Mouse (Mus musculus) forebrain, embryonic 14.5 days (tissue): Measurements from ENCODE around the gene Cdk4. TPM values are rescaled to one million over a fixed set of nuclear protein-coding genes. Genes with fewer than 3 reads are reported as not detected.
"Not testable (repeated sequence)": the region's sequence is repeated elsewhere in the genome, so short reads cannot be mapped to it uniquely, and the experiment has no call there.

ENCODE experiments used
- ATAC-seq: fragments of 200-750 bp; cut with Nextera tagmentation; 2 replicates; pipeline ENCODE4 v1.8.0; 2017; ENCODE audit warnings: mild to moderate bottlenecking, moderate library complexity
- DNase-seq: peaks from one replicate; pipeline ENCODE4 v3.0.0-alpha.2; 2015; ENCODE audit warnings: low spot score
- H3K27ac ChIP-seq: fragments of 300-500 bp; sonication (generic); 2 replicates; pipeline ENCODE4 v1.5.1; 2014; ENCODE audit warnings: low read depth, mild to moderate bottlenecking, control low read depth, low read length, moderate library complexity
- H3K27me3 ChIP-seq: fragments of 300-500 bp; sonication (generic); replicated peaks from 2 replicates; pipeline ENCODE4 v1.6.1; 2014; ENCODE audit warnings: low read length, control low read depth, mixed read lengths; ENCODE audit not compliant: control insufficient read depth, insufficient read depth
- H3K36me3 ChIP-seq: fragments of 300-500 bp; sonication (generic); 2 replicates; pipeline ENCODE4 v1.6.1; 2014; ENCODE audit warnings: low read length, control low read depth; ENCODE audit not compliant: control insufficient read depth, insufficient read depth
- H3K4me1 ChIP-seq: fragments of 300-500 bp; sonication (generic); 2 replicates; pipeline ENCODE4 v1.6.1; 2014; ENCODE audit warnings: antibody characterized with exemption, low read length, control low read depth; ENCODE audit not compliant: control insufficient read depth, insufficient read depth
- H3K4me2 ChIP-seq: fragments of 300-500 bp; sonication (generic); 2 replicates; pipeline ENCODE4 v1.6.1; 2014; ENCODE audit warnings: mild to moderate bottlenecking, control low read depth, low read length
- H3K4me3 ChIP-seq: fragments of 300-500 bp; sonication (generic); 2 replicates; pipeline ENCODE4 v1.5.1; 2014; ENCODE audit warnings: low read depth, low read length, control low read depth
- H3K9ac ChIP-seq: fragments of 300-500 bp; sonication (generic); 2 replicates; pipeline ENCODE4 v1.6.1; 2014; ENCODE audit warnings: mild to moderate bottlenecking, low read length, control low read depth, moderate library complexity
- H3K9me3 ChIP-seq: fragments of 300-500 bp; sonication (generic); replicated peaks from 2 replicates; pipeline ENCODE4 v1.6.1; 2016; ENCODE audit warnings: low read length, control low read depth, mixed read lengths; ENCODE audit not compliant: control insufficient read depth
- WGBS: fragments of 180-500 bp; shearing (Covaris S2); extraction: QIAGEN DNeasy Blood & Tissue Kit; methylation state at CpG from one replicate; pipeline ENCODE4 v1.1.7; 2014; 5-methylcytosine and 5-hydroxymethylcytosine counted together
- polyA plus RNA-seq: library from polyadenylated mRNA; unstranded; fragments of >200 nt; fragmentation: Nextera tagmentation; extraction: Ambion mirVana; gene quantifications from 2 replicates; pipeline ENCODE4 v1.2.1, GENCODE M21; 2014

Cdk4 gene
- polyA plus RNA-seq, 1 experiment from 2014 or later, result 2,468 TPM

GRCm38 (mm10) chr10:127059968-127060916 is 3.1 kb upstream of the Cdk4 start, which contains the start of gene March9:
TSS of gene March9 (minus strand) at chr10:127060184.
- peaks cover 26% of the 10 kb centered on the region for H3K4me1 ChIP-seq
- under 1% methylated on average over 42 of the region's 72 CpGs for WGBS
- DNase-seq (peak; percentile 93), ATAC-seq (peak; percentile 53)
- H3K36me3 ChIP-seq, result peaks cover 33% of the 10 kb centered on the region
- peak within 1 kb of the TSS; percentile 87 for H3K4me2 ChIP-seq
- no peaks in the 10 kb centered on the region for H3K27me3 ChIP-seq
- H3K9me3 ChIP-seq, result no peaks in the 10 kb centered on the region
- peak within 1 kb of the TSS; percentile 89 for H3K4me3 ChIP-seq
- H3K9ac ChIP-seq, result peak within 1 kb of the TSS; percentile 97
- H3K27ac ChIP-seq, result peak within 1 kb of the TSS; percentile 95

- H3K4me2 ChIP-seq, result peak overlapping the region; percentile 87
- ATAC-seq (no peak), DNase-seq (peak; percentile 49)
- peak overlapping the region; percentile 89 for H3K4me3 ChIP-seq
- H3K9ac ChIP-seq, result peak overlapping the region; percentile 97
- 10% methylated on average over 5 of the region's 5 CpGs for WGBS
- H3K27me3 ChIP-seq, result no peaks in the 10 kb centered on the region
- H3K4me1 ChIP-seq, result peaks cover 26% of the 10 kb centered on the region
- peaks cover 33% of the 10 kb centered on the region for H3K36me3 ChIP-seq
- peak overlapping the region; percentile 95 for H3K27ac ChIP-seq
- no peaks in the 10 kb centered on the region for H3K9me3 ChIP-seq
These were observed 2.2 kb upstream of the Cdk4 start for GRCm38 (mm10) chr10:127061085-127061484.

GRCm38 (mm10) chr10:127061513-127061912 is 1.8 kb upstream of the Cdk4 start:
- Histone ChIP-seq H3K4me2 (peak overlapping the region; percentile 87), H3K27ac (peak overlapping the region; percentile 95), H3K4me1 (peaks cover 26% of the 10 kb centered on the region), H3K4me3 (0 out of 2 replicates have a peak overlapping the region, but pooled peaks have one; percentile 89), H3K36me3 (peaks cover 33% of the 10 kb centered on the region), H3K9ac (peak overlapping the region; percentile 97; the same call in 1 of the 2 replicates), H3K27me3 (no peaks in the 10 kb centered on the region), H3K9me3 (no peaks in the 10 kb centered on the region)
- DNase-seq (no peak), ATAC-seq (no peak)
- WGBS, result 71% methylated on average over 2 of the region's 2 CpGs

GRCm38 (mm10) chr10:127062101-127062500 is 1.2 kb upstream of the Cdk4 start:
- DNase-seq, H3K4me2 ChIP-seq, H3K9ac ChIP-seq, H3K9me3 ChIP-seq, ATAC-seq, H3K27me3 ChIP-seq, H3K4me3 ChIP-seq, H3K27ac ChIP-seq: not testable (repeated sequence)
- H3K4me1 ChIP-seq, result peaks cover 26% of the 10 kb centered on the region
- 85% methylated on average over 4 of the region's 4 CpGs for WGBS
- H3K36me3 ChIP-seq, result peaks cover 33% of the 10 kb centered on the region

- ATAC-seq (no peak), DNase-seq (no peak)
- 78% methylated on average over 5 of the region's 5 CpGs for WGBS
- H3K9ac ChIP-seq, result no peak overlapping the region
- no peak overlapping the region for H3K4me3 ChIP-seq
- peak overlapping the region; percentile 51 for H3K4me2 ChIP-seq
- no peaks in the 10 kb centered on the region for H3K27me3 ChIP-seq
- H3K9me3 ChIP-seq, result no peaks in the 10 kb centered on the region
- H3K36me3 ChIP-seq, result peaks cover 33% of the 10 kb centered on the region
- H3K27ac ChIP-seq, result peak overlapping the region; percentile 79; the same call in 1 of the 2 replicates
- peaks cover 26% of the 10 kb centered on the region for H3K4me1 ChIP-seq
These were observed 831 bp upstream of the Cdk4 start for GRCm38 (mm10) chr10:127062503-127062902.

GRCm38 (mm10) chr10:127063913-127064870 is 858 bp downstream of the Cdk4 start:
- Histone ChIP-seq H3K4me3 (peak overlapping the region; percentile 67), H3K9ac (peak overlapping the region; percentile 93), H3K27me3 (no peaks in the 10 kb centered on the region), H3K27ac (peak overlapping the region; percentile 85), H3K4me1 (peaks cover 29% of the 10 kb centered on the region), H3K4me2 (peak overlapping the region; percentile 94), H3K9me3 (no peaks in the 10 kb centered on the region), H3K36me3 (peaks cover 44% of the 10 kb centered on the region)
- peak; percentile 5 for ATAC-seq
- peak; percentile 45 for DNase-seq
- WGBS, result 13% methylated on average over 37 of the region's 37 CpGs

- WGBS, result 91% methylated on average over 9 of the region's 9 CpGs
- Histone ChIP-seq H3K4me1 (peaks cover 28% of the 10 kb centered on the region), H3K4me2 (no peak overlapping the region), H3K4me3 (no peak overlapping the region), H3K9me3 (no peaks in the 10 kb centered on the region), H3K27me3 (no peaks in the 10 kb centered on the region), H3K36me3 (peaks cover 44% of the 10 kb centered on the region), H3K9ac (no peak overlapping the region), H3K27ac (no peak overlapping the region)
- ATAC-seq (no peak), DNase-seq (no peak)
These were observed 2.6 kb downstream of the Cdk4 start for GRCm38 (mm10) chr10:127065981-127066380.

- ATAC-seq, result no peak
- H3K27me3 ChIP-seq, result no peaks in the 10 kb centered on the region
- H3K4me1 ChIP-seq, result peaks cover 28% of the 10 kb centered on the region
- H3K4me3 ChIP-seq, result no peak overlapping the region
- no peak overlapping the region for H3K9ac ChIP-seq
- no peak overlapping the region for H3K4me2 ChIP-seq
- H3K9me3 ChIP-seq, result no peaks in the 10 kb centered on the region
- DNase-seq, result no peak
- no peak overlapping the region for H3K27ac ChIP-seq
- WGBS, result 92% methylated on average over 14 of the region's 14 CpGs
- peaks cover 44% of the 10 kb centered on the region for H3K36me3 ChIP-seq
These were observed 3.2 kb downstream of the Cdk4 start for GRCm38 (mm10) chr10:127066519-127067018.
